Mouse (Mus musculus): ENCODE measurements around the gene Mtx3. TPM values are rescaled to one million over a fixed set of nuclear protein-coding genes. Genes with fewer than 3 reads are reported as not detected.
"Not testable (repeated sequence)": the region's sequence is repeated elsewhere in the genome, so short reads cannot be mapped to it uniquely, and the experiment has no call there.

Mtx3 gene
- not detected in 2 replicates for polyA plus RNA-seq (2012; ENCODE audit: insufficient read depth, insufficient read length, low replicate concordance, missing spikeins)

GRCm38 (mm10) chr13:92844586-92845221 lies at the start of gene Mtx3:
Mtx3 (plus strand) TSS chr13:92844760.
- H3K4me1 ChIP-seq (ENCODE audit: control insufficient read depth, insufficient read depth, low read length): no peaks in the 10 kb centered on the region
- 1% methylated on average over 40 of the region's 40 CpGs for WGBS
- H3K27ac ChIP-seq (ENCODE audit: insufficient read depth, low read depth, low read length): no peak within 1 kb of the TSS
- peak within 1 kb of the TSS; percentile 83 for H3K4me3 ChIP-seq (ENCODE audit: insufficient read depth, low read depth, low read length)
- 0 out of 2 replicates have a peak, but pooled peaks have one; percentile 46 for TF ChIP-seq POLR2A (IDR thresholded peaks at IDR 0.05; ENCODE audit: insufficient read depth, low read depth, low read length)
- TF ChIP-seq CTCF (IDR thresholded peaks at IDR 0.05; ENCODE audit: insufficient read depth, low read depth, low read length): no peak

- no peak overlapping the region for H3K4me3 ChIP-seq (ENCODE audit: insufficient read depth, low read depth, low read length)
- WGBS: 71% methylated on average over 2 of the region's 2 CpGs
Observed at GRCm38 (mm10) chr13:92798830-92799229, 45.7 kb upstream of the Mtx3 start.

DNA sequence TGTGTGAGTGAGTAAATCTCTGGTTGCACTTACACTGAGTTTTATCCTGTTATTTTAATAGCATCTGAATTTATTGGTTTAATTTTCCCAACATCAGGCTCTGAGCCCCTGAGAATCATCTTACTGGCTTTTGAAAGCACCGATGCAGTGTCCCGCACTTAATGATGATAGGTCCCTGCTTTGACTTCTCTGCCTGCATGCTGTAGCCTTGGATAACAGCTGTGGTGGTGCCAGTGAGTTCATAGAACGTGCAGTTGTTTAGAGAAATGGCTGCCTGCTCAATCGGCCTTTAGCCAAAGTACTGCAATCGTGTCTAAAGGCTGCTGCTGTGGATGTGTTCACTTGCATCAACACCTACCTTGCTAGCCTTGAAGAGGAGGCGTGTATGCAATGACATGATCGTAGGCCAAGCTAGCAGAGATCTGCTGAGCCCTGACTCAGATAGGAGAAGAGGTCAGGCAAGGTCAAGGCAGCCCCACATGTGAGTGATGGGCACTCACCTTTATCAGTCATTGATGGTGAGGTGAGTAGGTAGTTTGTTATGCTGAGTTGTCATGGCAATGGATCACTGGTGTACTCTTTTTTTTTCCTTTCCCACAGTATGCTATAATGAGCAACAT lies 45.1 kb upstream of the Mtx3 start:
- Histone ChIP-seq H3K27ac (ENCODE audit: insufficient read depth, low read depth, low read length) (no peak overlapping the region), H3K4me1 (ENCODE audit: control insufficient read depth, insufficient read depth, low read length) (peaks cover 4% of the 10 kb centered on the region; the same call in 1 of the 2 replicates), H3K4me3 (ENCODE audit: insufficient read depth, low read depth, low read length) (no peak overlapping the region)
- TF ChIP-seq CTCF (IDR thresholded peaks at IDR 0.05; ENCODE audit: insufficient read depth, low read depth, low read length) (no peak), POLR2A (IDR thresholded peaks at IDR 0.05; ENCODE audit: insufficient read depth, low read depth, low read length) (no peak)
- 70% methylated on average over 7 of the region's 7 CpGs for WGBS

More at GRCm38 (mm10) chr13:92798830-92799229, 45.7 kb upstream of the Mtx3 start:
- TF ChIP-seq CTCF (IDR thresholded peaks at IDR 0.05; ENCODE audit: insufficient read depth, low read depth, low read length) (no peak), POLR2A (IDR thresholded peaks at IDR 0.05; ENCODE audit: insufficient read depth, low read depth, low read length) (no peak)
- Histone ChIP-seq H3K4me1 (ENCODE audit: control insufficient read depth, insufficient read depth, low read length) (peaks cover 6% of the 10 kb centered on the region; the same call in 1 of the 2 replicates), H3K27ac (ENCODE audit: insufficient read depth, low read depth, low read length) (no peak overlapping the region)

DNA sequence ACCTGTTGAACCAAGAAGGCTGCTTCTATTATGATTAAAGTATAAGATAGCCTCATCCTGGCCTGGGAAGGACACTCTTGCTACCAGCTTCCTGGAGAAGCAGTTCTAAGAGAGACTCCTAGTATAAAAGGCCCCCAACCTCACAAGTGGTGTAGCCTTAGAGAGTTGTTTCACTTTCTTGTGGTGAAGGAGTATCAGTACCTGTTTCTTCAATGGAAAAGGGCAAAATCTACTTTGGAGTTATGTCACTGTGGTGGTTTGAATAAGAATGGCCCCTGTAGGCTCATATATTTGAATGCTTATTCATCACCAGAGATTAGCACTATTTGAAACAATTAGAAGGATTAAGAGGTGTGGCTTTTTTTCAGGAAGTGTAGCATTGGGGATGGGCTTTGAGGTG lies 37.8 kb upstream of the Mtx3 start:
- Histone ChIP-seq H3K4me3 (ENCODE audit: insufficient read depth, low read depth, low read length) (no peak overlapping the region), H3K4me1 (ENCODE audit: control insufficient read depth, insufficient read depth, low read length) (no peaks in the 10 kb centered on the region), H3K27ac (ENCODE audit: insufficient read depth, low read depth, low read length) (no peak overlapping the region)
- TF ChIP-seq CTCF (IDR thresholded peaks at IDR 0.05; ENCODE audit: insufficient read depth, low read depth, low read length) (no peak), POLR2A (IDR thresholded peaks at IDR 0.05; ENCODE audit: insufficient read depth, low read depth, low read length) (no peak)

GRCm38 (mm10) chr13:92807849-92808248 lies 36.7 kb upstream of the Mtx3 start:
- no peaks in the 10 kb centered on the region for H3K4me1 ChIP-seq (ENCODE audit: control insufficient read depth, insufficient read depth, low read length)
- H3K27ac ChIP-seq (ENCODE audit: insufficient read depth, low read depth, low read length): no peak overlapping the region
- TF ChIP-seq CTCF (IDR thresholded peaks at IDR 0.05; ENCODE audit: insufficient read depth, low read depth, low read length) (no peak), POLR2A (IDR thresholded peaks at IDR 0.05; ENCODE audit: insufficient read depth, low read depth, low read length) (no peak)
- no peak overlapping the region for H3K4me3 ChIP-seq (ENCODE audit: insufficient read depth, low read depth, low read length)
- WGBS: 93% methylated on average over 3 of the region's 3 CpGs

DNA sequence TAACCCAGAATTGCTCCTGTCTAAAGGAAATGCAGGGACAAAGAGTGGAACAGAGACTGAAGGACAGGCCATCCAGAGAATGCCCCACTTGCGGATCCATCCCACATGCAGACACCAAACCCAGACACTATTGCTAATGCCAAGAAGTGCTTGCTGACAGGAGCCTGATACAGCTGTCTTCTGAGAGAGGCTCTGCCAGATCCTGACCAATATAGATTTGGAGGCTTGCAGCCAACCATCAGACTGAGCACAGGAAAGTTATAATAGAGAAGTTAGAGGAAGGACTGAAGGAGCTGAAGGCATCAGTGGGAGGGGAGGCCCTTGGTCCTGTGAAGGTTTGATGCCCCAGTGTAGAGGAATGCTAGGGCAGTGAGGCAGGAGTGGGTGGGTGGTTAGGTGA lies 34.0 kb upstream of the Mtx3 start:
- 100% methylated on average over 1 of the region's 1 CpGs for WGBS
- not testable (repeated sequence) for H3K4me1 ChIP-seq (ENCODE audit: control insufficient read depth, insufficient read depth, low read length); H3K27ac ChIP-seq (ENCODE audit: insufficient read depth, low read depth, low read length)

GRCm38 (mm10) chr13:92816329-92816728 lies 28.2 kb upstream of the Mtx3 start:
- H3K27ac ChIP-seq (ENCODE audit: insufficient read depth, low read depth, low read length): no peak overlapping the region
- H3K4me3 ChIP-seq (ENCODE audit: insufficient read depth, low read depth, low read length): no peak overlapping the region
- H3K4me1 ChIP-seq (ENCODE audit: control insufficient read depth, insufficient read depth, low read length): no peaks in the 10 kb centered on the region
- WGBS: 87% methylated on average over 5 of the region's 5 CpGs
- no peak for TF ChIP-seq CTCF (IDR thresholded peaks at IDR 0.05; ENCODE audit: insufficient read depth, low read depth, low read length)
- no peak for TF ChIP-seq POLR2A (IDR thresholded peaks at IDR 0.05; ENCODE audit: insufficient read depth, low read depth, low read length)

More for the DNA sequence above, 34.0 kb upstream of the Mtx3 start:
- not testable (repeated sequence) for H3K4me3 ChIP-seq (ENCODE audit: insufficient read depth, low read depth, low read length)

- WGBS: 79% methylated on average over 3 of the region's 3 CpGs
- TF ChIP-seq CTCF (IDR thresholded peaks at IDR 0.05; ENCODE audit: insufficient read depth, low read depth, low read length): no peak
- TF ChIP-seq POLR2A (IDR thresholded peaks at IDR 0.05; ENCODE audit: insufficient read depth, low read depth, low read length): no peak
- H3K27ac ChIP-seq (ENCODE audit: insufficient read depth, low read depth, low read length): no peak overlapping the region
- no peak overlapping the region for H3K4me3 ChIP-seq (ENCODE audit: insufficient read depth, low read depth, low read length)
- no peaks in the 10 kb centered on the region for H3K4me1 ChIP-seq (ENCODE audit: control insufficient read depth, insufficient read depth, low read length)
Observed at GRCm38 (mm10) chr13:92817357-92817756, 27.2 kb upstream of the Mtx3 start.

DNA sequence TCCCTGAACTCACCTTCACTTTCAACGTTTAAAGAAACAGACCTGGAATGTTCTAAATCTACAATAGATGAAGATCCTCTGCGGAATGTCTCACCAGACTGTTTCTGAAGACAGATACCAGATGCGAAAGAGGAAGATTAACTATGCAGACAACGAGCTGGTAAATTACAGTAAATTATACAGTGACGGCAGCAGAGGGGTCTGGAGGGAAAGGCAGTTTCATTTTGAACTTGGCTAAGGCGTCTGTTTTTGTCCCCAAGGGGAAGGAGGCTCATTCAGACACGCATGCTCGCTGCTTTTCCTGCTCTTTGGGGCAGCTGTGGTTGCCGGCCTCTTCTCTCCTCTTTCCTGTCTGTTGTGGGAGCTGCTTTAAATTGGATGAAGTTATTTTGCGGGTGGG lies 15.7 kb upstream of the Mtx3 start:
- no peak for TF ChIP-seq POLR2A (IDR thresholded peaks at IDR 0.05; ENCODE audit: insufficient read depth, low read depth, low read length)
- TF ChIP-seq CTCF (IDR thresholded peaks at IDR 0.05; ENCODE audit: insufficient read depth, low read depth, low read length): no peak
- H3K4me1 ChIP-seq (ENCODE audit: control insufficient read depth, insufficient read depth, low read length): no peaks in the 10 kb centered on the region
- no peak overlapping the region for H3K27ac ChIP-seq (ENCODE audit: insufficient read depth, low read depth, low read length)
- WGBS: 20% methylated on average over 10 of the region's 10 CpGs
- no peak overlapping the region for H3K4me3 ChIP-seq (ENCODE audit: insufficient read depth, low read depth, low read length)

Measured in olfactory bulb, adult 2 months (tissue).